Mouse (Mus musculus) midbrain, postnatal 0 days (tissue): ENCODE measurements around the gene Itpkb. TPM values are rescaled to one million over a fixed set of nuclear protein-coding genes. Genes with fewer than 3 reads are reported as not detected.
A peak's percentile ranks its signal among the peaks of the same experiment; 100 is the strongest.
"Not testable (repeated sequence)": the region's sequence is repeated elsewhere in the genome, so short reads cannot be mapped to it uniquely, and the experiment has no call there.

Experiments used
- ATAC-seq: fragments of 200-750 bp; cut with Nextera tagmentation; 2 replicates; pipeline ENCODE4 v1.8.0; 2017; ENCODE audit warnings: moderate number of reproducible peaks, mild to moderate bottlenecking, moderate TSS enrichment, moderate library complexity; ENCODE audit not compliant: low FRiP score
- DNase-seq: peaks from one replicate; pipeline ENCODE4 v3.0.0-alpha.2; 2015; ENCODE audit warnings: low spot score
- H3K27ac ChIP-seq: fragments of 300-500 bp; sonication (generic); 2 replicates; pipeline ENCODE4 v1.5.1; 2014; ENCODE audit warnings: low read depth, mild to moderate bottlenecking, low read length, mixed read lengths
- H3K27me3 ChIP-seq: fragments of 300-500 bp; sonication (generic); 2 replicates; pipeline ENCODE4 v1.6.1; 2014; ENCODE audit warnings: low read length, control low read depth, mixed read lengths; ENCODE audit not compliant: insufficient read depth
- H3K36me3 ChIP-seq: fragments of 300-500 bp; sonication (generic); 2 replicates; pipeline ENCODE4 v1.6.1; 2014; ENCODE audit warnings: low read length, control low read depth, mixed read lengths; ENCODE audit not compliant: insufficient read depth
- H3K4me1 ChIP-seq: fragments of 300-500 bp; sonication (generic); 2 replicates; pipeline ENCODE4 v1.6.1; 2014; ENCODE audit warnings: mild to moderate bottlenecking, control low read depth, antibody characterized with exemption, low read length, mixed read lengths; ENCODE audit not compliant: insufficient read depth
- H3K4me2 ChIP-seq: fragments of 300-500 bp; sonication (generic); 2 replicates; pipeline ENCODE4 v1.6.1; 2014; ENCODE audit warnings: low read depth, mild to moderate bottlenecking, low read length, mixed read lengths; ENCODE audit not compliant: poor library complexity, severe bottlenecking
- H3K4me3 ChIP-seq: fragments of 300-500 bp; sonication (generic); 2 replicates; pipeline ENCODE4 v1.5.1; 2014; ENCODE audit warnings: low read depth, mild to moderate bottlenecking, low read length, moderate library complexity
- H3K9ac ChIP-seq: fragments of 300-500 bp; sonication (generic); replicated peaks from 2 replicates; pipeline ENCODE4 v1.6.1; 2014; ENCODE audit warnings: mild to moderate bottlenecking, low read length, moderate library complexity, mixed read lengths; ENCODE audit not compliant: poor library complexity, severe bottlenecking
- H3K9me3 ChIP-seq: fragments of 300-500 bp; sonication (generic); 2 replicates; pipeline ENCODE4 v1.6.1; 2016; ENCODE audit warnings: low read length, control low read depth
- CTCF ChIP-seq: IDR thresholded peaks from 2 replicates; pipeline ENCODE4 v1.5.1; 2016; ENCODE audit warnings: antibody characterized with exemption, mild to moderate bottlenecking
- WGBS: fragments of 180-500 bp; shearing (Covaris S2); extraction: QIAGEN DNeasy Blood & Tissue Kit; methylation state at CpG from one replicate; pipeline ENCODE4 v1.1.7; 2014; 5-methylcytosine and 5-hydroxymethylcytosine counted together
- polyA plus RNA-seq: library from polyadenylated mRNA; unstranded; fragments of >200 nt; fragmentation: Nextera tagmentation; extraction: Ambion mirVana; gene quantifications from 2 replicates; pipeline ENCODE4 v1.2.1, GENCODE M21; 2015
- total RNA-seq: library from RNA; depleted of rRNA; stranded (reverse); fragments of >200 nt; gene quantifications from 2 replicates; pipeline ENCODE4 v1.2.3, GENCODE M21; 2014

The Itpkb gene
- total and polyA plus RNA-seq, 2 experiments from 2014 or later: 2.2 to 13.9 TPM

DNA sequence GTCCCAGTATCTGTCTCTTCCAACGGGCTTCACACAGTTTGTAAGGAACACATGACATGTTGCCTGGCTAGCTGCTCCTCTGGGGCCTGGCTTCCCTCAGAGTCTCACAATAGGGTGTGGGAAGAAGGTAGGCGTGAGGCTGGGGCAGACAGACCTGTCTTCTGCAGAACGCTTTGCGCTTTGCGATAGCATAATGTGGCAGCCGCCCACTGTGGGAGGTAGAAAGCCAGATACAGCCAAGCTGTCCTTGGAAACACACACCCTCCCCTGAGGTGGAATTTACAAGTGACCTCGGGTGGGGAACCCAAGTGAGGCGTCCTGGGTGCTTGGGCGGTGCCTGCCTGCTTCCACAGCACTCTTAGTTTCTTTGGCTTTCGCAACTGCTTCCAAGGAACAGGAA lies 54.2 kb downstream of the Itpkb start:
- Histone ChIP-seq H3K4me3 (no peak overlapping the region), H3K9ac (no peak overlapping the region), H3K27me3 (no peaks in the 10 kb centered on the region), H3K27ac (no peak overlapping the region), H3K9me3 (no peaks in the 10 kb centered on the region), H3K36me3 (no peaks in the 10 kb centered on the region), H3K4me1 (0 out of 2 replicates have a peak, but pooled peaks cover 6% of the 10 kb centered on the region), H3K4me2 (no peak overlapping the region)
- 76% methylated on average over 10 of the region's 10 CpGs for WGBS
- ATAC-seq (no peak), DNase-seq (no peak)
- TF ChIP-seq CTCF: no peak

DNA sequence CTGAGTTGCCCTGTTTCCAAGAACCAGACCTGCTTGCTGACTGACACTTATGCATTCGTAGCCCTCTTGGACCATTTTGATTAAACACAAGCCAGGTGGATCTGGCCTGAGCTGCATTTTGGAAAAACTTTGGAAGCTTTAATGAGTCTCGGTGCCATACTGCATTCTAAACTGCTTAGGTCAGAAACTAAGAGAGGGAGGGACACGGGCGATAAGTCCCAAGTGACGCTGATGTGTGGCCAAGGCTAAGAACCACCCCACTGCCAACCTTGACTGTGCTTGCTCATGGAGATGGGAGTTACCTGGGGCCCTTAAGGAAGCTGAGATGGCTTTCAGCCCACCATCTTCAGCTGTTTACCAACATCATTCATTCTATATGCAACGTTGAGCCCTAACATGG lies 55.0 kb downstream of the Itpkb start:
- no peaks in the 10 kb centered on the region for H3K27me3 ChIP-seq
- WGBS: 94% methylated on average over 6 of the region's 6 CpGs
- H3K9ac ChIP-seq: no peak overlapping the region
- ATAC-seq (no peak), DNase-seq (no peak)
- no peaks in the 10 kb centered on the region for H3K9me3 ChIP-seq
- H3K4me1 ChIP-seq: 0 out of 2 replicates have a peak, but pooled peaks cover 6% of the 10 kb centered on the region
- no peak overlapping the region for H3K4me3 ChIP-seq
- no peak for TF ChIP-seq CTCF
- H3K36me3 ChIP-seq: no peaks in the 10 kb centered on the region
- no peak overlapping the region for H3K4me2 ChIP-seq
- H3K27ac ChIP-seq: no peak overlapping the region

DNA sequence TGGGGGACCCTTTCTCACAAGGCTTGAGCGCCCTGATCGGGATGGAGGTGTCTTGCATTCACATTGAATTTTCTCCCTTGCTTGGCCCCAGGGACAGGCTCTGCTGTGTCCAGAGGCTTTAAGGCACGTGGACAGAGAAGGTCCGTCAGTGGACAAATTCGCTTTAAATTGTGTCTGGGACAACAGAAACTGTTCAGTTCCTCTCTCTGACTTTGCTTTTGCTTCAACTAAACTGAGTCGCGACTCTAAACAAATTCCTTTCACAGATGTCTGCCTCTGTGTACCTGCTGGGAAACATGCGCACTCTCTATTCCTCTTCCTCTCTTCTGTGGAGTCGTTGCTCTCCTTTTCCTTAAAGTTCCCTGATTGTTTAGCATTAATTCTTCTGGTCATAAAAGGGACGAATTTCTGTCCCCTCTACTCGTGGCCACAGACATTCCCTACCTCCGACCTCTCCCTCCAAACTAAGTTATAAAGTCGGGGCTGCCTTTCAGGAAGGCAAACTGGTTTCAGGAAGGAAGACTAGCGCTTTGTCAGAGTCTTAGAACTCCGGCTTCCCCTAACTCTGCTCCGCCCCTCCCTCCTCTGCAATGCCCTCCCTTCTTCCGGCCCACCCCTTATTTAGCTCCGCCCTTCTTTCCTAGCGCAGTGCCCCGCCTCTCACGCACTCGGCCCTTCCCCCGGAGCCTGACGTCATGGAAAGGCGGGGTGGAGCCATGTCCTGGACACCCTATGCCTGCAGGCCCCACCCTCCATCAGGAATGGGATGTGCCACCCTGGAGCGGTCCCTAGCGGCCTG lies 56.9 kb downstream of the Itpkb start:
- peak; percentile 78 for TF ChIP-seq CTCF
- ATAC-seq: peak; percentile 96
- H3K27me3 ChIP-seq: no peaks in the 10 kb centered on the region
- DNase-seq: peak; percentile 97
- H3K4me2 ChIP-seq: peak overlapping the region; percentile 57
- peak overlapping the region; percentile 37 for H3K4me3 ChIP-seq
- H3K9me3 ChIP-seq: no peaks in the 10 kb centered on the region
- peak overlapping the region; percentile 67 for H3K27ac ChIP-seq
- WGBS: 2% methylated on average over 27 of the region's 27 CpGs
- 0 out of 2 replicates have a peak, but pooled peaks cover 6% of the 10 kb centered on the region for H3K4me1 ChIP-seq
- H3K36me3 ChIP-seq: no peaks in the 10 kb centered on the region
- no peak overlapping the region; the same call in 1 of the 2 replicates for H3K9ac ChIP-seq

DNA sequence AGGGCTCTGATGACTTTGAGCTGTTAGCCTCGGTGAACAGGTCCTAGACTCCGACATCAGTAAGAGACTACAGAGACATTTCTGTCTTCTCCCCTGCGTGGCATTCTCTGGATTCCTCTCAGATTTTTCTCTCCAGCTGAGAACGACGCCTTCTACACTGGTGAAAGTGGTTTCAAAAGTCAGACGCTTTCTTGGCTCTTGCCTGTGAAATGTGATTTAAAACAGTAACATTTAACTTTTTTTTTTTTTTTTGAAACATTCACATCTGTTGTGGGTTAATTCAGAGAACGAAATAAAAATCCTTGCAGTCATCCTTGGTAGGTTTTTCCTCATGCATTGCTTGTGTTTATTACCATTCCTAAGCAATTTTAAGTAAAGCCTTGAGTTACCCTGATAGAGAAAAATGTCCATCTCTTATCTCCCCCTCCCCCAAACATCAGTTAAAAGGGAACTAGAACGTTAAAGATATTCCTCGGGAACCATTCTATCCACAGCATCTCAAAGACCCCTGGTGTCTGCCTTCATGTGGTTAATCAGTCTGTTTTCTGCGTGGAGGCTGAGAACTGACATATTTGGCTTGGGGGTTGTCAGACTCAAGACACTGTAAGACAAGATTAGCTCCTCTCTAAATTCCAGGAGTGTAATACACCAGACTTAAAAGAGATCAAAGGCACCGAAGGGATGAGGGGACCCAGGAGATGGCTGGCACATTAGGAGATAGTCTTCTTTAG lies 57.6 kb downstream of the Itpkb start:
- H3K4me1 ChIP-seq: 0 out of 2 replicates have a peak, but pooled peaks cover 6% of the 10 kb centered on the region
- H3K27me3 ChIP-seq: no peaks in the 10 kb centered on the region
- no peak overlapping the region; the same call in 1 of the 2 replicates for H3K9ac ChIP-seq
- DNase-seq: no peak
- H3K4me3 ChIP-seq: peak overlapping the region; percentile 37
- 6% methylated on average over 11 of the region's 11 CpGs for WGBS
- H3K9me3 ChIP-seq: no peaks in the 10 kb centered on the region
- peak overlapping the region; percentile 57 for H3K4me2 ChIP-seq
- TF ChIP-seq CTCF: no peak
- peak overlapping the region; percentile 49 for H3K27ac ChIP-seq
- no peaks in the 10 kb centered on the region for H3K36me3 ChIP-seq
- ATAC-seq: no peak

DNA sequence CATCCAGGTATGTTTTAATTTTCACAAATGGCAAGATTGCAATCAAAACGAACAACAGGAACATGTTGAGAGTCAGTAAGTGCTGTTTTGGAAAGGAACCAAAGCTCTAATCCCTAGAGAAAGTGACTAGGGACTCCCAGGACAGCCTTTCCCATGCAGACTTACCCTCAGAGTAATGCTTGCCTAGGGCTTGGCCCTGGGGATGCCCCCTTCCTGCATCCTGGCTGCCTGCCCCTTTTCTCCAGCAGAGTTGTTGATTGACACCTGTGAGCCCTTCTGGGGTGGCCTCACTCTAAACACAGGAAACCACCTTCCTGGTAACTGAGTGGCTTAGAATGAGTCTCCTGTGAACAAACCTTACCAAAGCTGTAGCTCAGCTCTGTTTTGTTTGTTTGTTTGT lies 58.2 kb downstream of the Itpkb start:
- Histone ChIP-seq H3K27ac (0 out of 2 replicates have a peak overlapping the region, but pooled peaks have one; percentile 7), H3K4me2 (peak overlapping the region; percentile 57; the same call in 1 of the 2 replicates), H3K4me3 (no peak overlapping the region), H3K36me3 (no peaks in the 10 kb centered on the region), H3K9ac (no peak overlapping the region), H3K4me1 (0 out of 2 replicates have a peak, but pooled peaks cover 6% of the 10 kb centered on the region), H3K27me3 (no peaks in the 10 kb centered on the region), H3K9me3 (no peaks in the 10 kb centered on the region)
- WGBS: 30% methylated on average over 1 of the region's 1 CpGs
- DNase-seq (no peak), ATAC-seq (no peak)
- no peak for TF ChIP-seq CTCF

DNA sequence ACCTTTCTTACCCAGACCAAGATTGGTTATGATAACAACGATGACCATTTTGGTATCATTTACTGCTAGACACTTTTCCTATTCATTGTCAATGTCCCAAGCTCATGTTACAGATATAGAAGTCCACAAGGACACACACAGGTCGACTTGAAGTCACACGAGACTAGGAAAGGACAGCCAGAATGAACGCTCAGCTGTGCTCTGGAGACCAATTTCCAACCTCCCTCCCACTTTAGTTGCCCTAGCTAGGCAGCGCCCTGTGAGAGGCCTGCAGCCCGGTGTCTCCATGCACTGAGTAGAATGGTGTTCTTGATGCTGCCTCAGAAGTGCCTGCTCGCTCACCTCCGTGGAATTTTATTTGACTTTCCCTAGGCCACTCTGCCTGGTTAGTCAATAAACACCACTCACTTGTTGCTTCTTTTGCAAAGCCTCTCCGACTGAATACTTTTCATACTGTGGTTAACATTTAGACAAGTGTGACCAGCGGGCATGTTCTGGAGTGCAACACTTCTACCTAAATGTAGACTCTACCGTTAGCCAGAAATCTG lies 59.0 kb downstream of the Itpkb start:
- not testable (repeated sequence) for H3K9ac ChIP-seq, H3K4me1 ChIP-seq, H3K4me2 ChIP-seq, H3K4me3 ChIP-seq, ATAC-seq, H3K9me3 ChIP-seq, DNase-seq, H3K36me3 ChIP-seq, H3K27me3 ChIP-seq
- 0 out of 2 replicates have a peak overlapping the region, but pooled peaks have one; percentile 7 for H3K27ac ChIP-seq
- 88% methylated on average over 11 of the region's 11 CpGs for WGBS
